Mouse (Mus musculus) intestine, postnatal 0 days (tissue): ENCODE results near the gene Rwdd3. TPM values are rescaled to one million over a fixed set of nuclear protein-coding genes. Genes with fewer than 3 reads are reported as not detected.

Experiments
- ATAC-seq: fragments of 200-750 bp; cut with Nextera tagmentation; 2 replicates; pipeline ENCODE4 v1.8.0; 2017; ENCODE audit warnings: mild to moderate bottlenecking, moderate TSS enrichment, moderate library complexity
- H3K27ac ChIP-seq: fragments of 300-500 bp; sonication (generic); 2 replicates; pipeline ENCODE4 v1.5.1; 2014; ENCODE audit warnings: mild to moderate bottlenecking, low read depth, low read length, moderate library complexity
- H3K27me3 ChIP-seq: fragments of 300-500 bp; sonication (generic); replicated peaks from 2 replicates; pipeline ENCODE4 v1.6.1; 2014; ENCODE audit warnings: low read length, mixed read lengths; ENCODE audit not compliant: control insufficient read depth, insufficient read depth
- H3K36me3 ChIP-seq: fragments of 300-500 bp; sonication (generic); 2 replicates; pipeline ENCODE4 v1.6.1; 2014; ENCODE audit warnings: mild to moderate bottlenecking, moderate library complexity; ENCODE audit not compliant: control insufficient read depth, insufficient read depth
- H3K4me1 ChIP-seq: fragments of 300-500 bp; sonication (generic); replicated peaks from 2 replicates; pipeline ENCODE4 v1.6.1; 2014; ENCODE audit warnings: antibody characterized with exemption, low read length, mixed read lengths; ENCODE audit not compliant: control insufficient read depth, insufficient read depth
- H3K4me2 ChIP-seq: fragments of 300-500 bp; sonication (generic); replicated peaks from 2 replicates; pipeline ENCODE4 v1.6.1; 2014; ENCODE audit warnings: low read depth, mild to moderate bottlenecking, moderate library complexity
- H3K4me3 ChIP-seq: fragments of 300-500 bp; sonication (generic); 2 replicates; pipeline ENCODE4 v1.5.1; 2014; ENCODE audit warnings: low read depth, low read length
- H3K9ac ChIP-seq: fragments of 300-500 bp; sonication (generic); 2 replicates; pipeline ENCODE4 v1.6.1; 2014; ENCODE audit warnings: mild to moderate bottlenecking, low read depth, low read length
- H3K9me3 ChIP-seq: fragments of 300-500 bp; sonication (generic); 2 replicates; pipeline ENCODE4 v1.6.1; 2016; ENCODE audit warnings: mixed run types; ENCODE audit not compliant: control insufficient read depth
- CTCF ChIP-seq: sonication (generic); IDR thresholded peaks from 2 replicates; pipeline ENCODE4 v1.5.1; 2016; ENCODE audit warnings: low read depth, mild to moderate bottlenecking, control low read depth, antibody characterized with exemption, moderate library complexity
- WGBS: fragments of 180-500 bp; shearing (Covaris S2); extraction: QIAGEN DNeasy Blood & Tissue Kit; methylation state at CpG from one replicate; pipeline ENCODE4 v1.1.7; 2014; 5-methylcytosine and 5-hydroxymethylcytosine counted together
- polyA plus RNA-seq: library from polyadenylated mRNA; unstranded; fragments of >200 nt; fragmentation: Nextera tagmentation; extraction: Ambion mirVana; gene quantifications from 2 replicates; pipeline ENCODE4 v1.2.1, GENCODE M21; 2015

The Rwdd3 gene
- polyA plus RNA-seq, 1 experiment from 2014 or later = 5.9 TPM

DNA sequence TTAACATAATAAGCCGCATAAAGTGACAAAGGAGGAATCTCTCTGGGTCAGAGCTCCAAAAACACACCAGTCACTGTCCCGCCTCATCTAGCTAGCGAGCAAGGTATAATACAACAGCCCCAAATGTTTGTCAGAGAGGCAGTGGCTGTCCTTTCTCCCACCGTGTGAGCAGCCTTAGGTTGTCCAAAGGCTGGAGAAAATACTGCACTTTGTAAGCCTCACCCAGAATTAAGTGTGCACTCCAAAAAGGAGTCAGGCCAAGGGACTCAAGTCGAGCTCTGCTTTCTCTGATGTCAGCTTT lies 66.1 kb downstream of the Rwdd3 start:
- no peaks in the 10 kb centered on the region for H3K27me3 ChIP-seq
- H3K27ac ChIP-seq = no peak overlapping the region
- no peaks in the 10 kb centered on the region for H3K36me3 ChIP-seq
- no peak for ATAC-seq
- TF ChIP-seq CTCF = no peak
- peak overlapping the region; percentile 35; the same call in 1 of the 2 replicates for H3K4me3 ChIP-seq
- H3K4me2 ChIP-seq = peak overlapping the region; percentile 62; the same call in 1 of the 2 replicates
- H3K9me3 ChIP-seq = no peaks in the 10 kb centered on the region
- no peaks in the 10 kb centered on the region for H3K4me1 ChIP-seq
- no peak overlapping the region for H3K9ac ChIP-seq
- WGBS = 73% methylated on average over 5 of the region's 5 CpGs

Other genes with a start within 250 kb of the Rwdd3 start
- 6.0 and 6.8 TPM in 2 replicates for gene Tmem56, start 111.4 kb upstream of the Rwdd3 start, polyA plus RNA-seq
- gene Alg14, start 120.1 kb upstream of the Rwdd3 start, polyA plus RNA-seq = 25.6 and 26.1 TPM in 2 replicates